Mouse (Mus musculus): ENCODE measurements around the gene Isoc2b. TPM values are rescaled to one million over a fixed set of nuclear protein-coding genes. Genes with fewer than 3 reads are reported as not detected.
"Not testable (repeated sequence)": the region's sequence is repeated elsewhere in the genome, so short reads cannot be mapped to it uniquely, and the experiment has no call there.

Gene Isoc2b
- polyA plus RNA-seq, 1 experiment from 2014 or later = 2.6 TPM

- H3K4me3 ChIP-seq = peak within 1 kb of the TSS; percentile 63
- H3K36me3 ChIP-seq (replicated peaks) = no peaks in the 10 kb centered on the region
- no peak within 1 kb of the TSS; the same call in 1 of the 2 replicates for H3K27ac ChIP-seq (replicated peaks)
- peaks cover 83% of the 10 kb centered on the region for H3K27me3 ChIP-seq (replicated peaks; ENCODE audit: low read depth, poor library complexity, severe bottlenecking)
- H3K4me1 ChIP-seq = peaks cover 29% of the 10 kb centered on the region
- WGBS = 1% methylated on average over 41 of the region's 41 CpGs
- no peak for DNase-seq (ENCODE audit: low spot score)
- H3K9me3 ChIP-seq = no peaks in the 10 kb centered on the region
Observed at GRCm38 (mm10) chr7:4844245-4844916, 25.7 kb downstream of the Isoc2b start, which contains the start of gene Shisa7. Shisa7 (minus strand) TSS chr7:4844696.

GRCm38 (mm10) chr7:4843604-4844244 is 26.3 kb downstream of the Isoc2b start:
- Histone ChIP-seq H3K36me3 (replicated peaks) (no peaks in the 10 kb centered on the region), H3K4me3 (peak overlapping the region; percentile 63), H3K9me3 (no peaks in the 10 kb centered on the region), H3K27ac (replicated peaks) (no peak overlapping the region), H3K4me1 (peaks cover 29% of the 10 kb centered on the region), H3K27me3 (replicated peaks; ENCODE audit: low read depth, poor library complexity, severe bottlenecking) (peaks cover 90% of the 10 kb centered on the region)
- WGBS = under 1% methylated on average over 34 of the region's 34 CpGs
- DNase-seq (ENCODE audit: low spot score) = peak; percentile 74

GRCm38 (mm10) chr7:4842634-4843131 is 27.4 kb downstream of the Isoc2b start:
- 1% methylated on average over 16 of the region's 16 CpGs for WGBS
- H3K27ac ChIP-seq (replicated peaks) = no peak overlapping the region
- peak; percentile 70 for DNase-seq (ENCODE audit: low spot score)
- no peaks in the 10 kb centered on the region for H3K9me3 ChIP-seq
- H3K36me3 ChIP-seq (replicated peaks) = no peaks in the 10 kb centered on the region
- peaks cover 97% of the 10 kb centered on the region for H3K27me3 ChIP-seq (replicated peaks; ENCODE audit: low read depth, poor library complexity, severe bottlenecking)
- H3K4me1 ChIP-seq = peaks cover 29% of the 10 kb centered on the region
- H3K4me3 ChIP-seq = peak overlapping the region; percentile 63

GRCm38 (mm10) chr7:4842077-4842476 is 28.0 kb downstream of the Isoc2b start:
- WGBS = 61% methylated on average over 5 of the region's 5 CpGs
- Histone ChIP-seq H3K4me3 (0 out of 2 replicates have a peak overlapping the region, but pooled peaks have one; percentile 63), H3K36me3 (replicated peaks) (no peaks in the 10 kb centered on the region), H3K27ac (replicated peaks) (no peak overlapping the region), H3K9me3 (no peaks in the 10 kb centered on the region), H3K4me1 (peaks cover 29% of the 10 kb centered on the region), H3K27me3 (replicated peaks; ENCODE audit: low read depth, poor library complexity, severe bottlenecking) (peaks cover 100% of the 10 kb centered on the region)
- DNase-seq (ENCODE audit: low spot score) = no peak

GRCm38 (mm10) chr7:4837639-4838038 is 32.4 kb downstream of the Isoc2b start:
- Histone ChIP-seq H3K4me3 (no peak overlapping the region), H3K36me3 (replicated peaks) (no peaks in the 10 kb centered on the region), H3K4me1 (peaks cover 17% of the 10 kb centered on the region), H3K27ac (replicated peaks) (no peak overlapping the region), H3K27me3 (replicated peaks; ENCODE audit: low read depth, poor library complexity, severe bottlenecking) (peaks cover 94% of the 10 kb centered on the region), H3K9me3 (no peaks in the 10 kb centered on the region)
- WGBS = 41% methylated on average over 1 of the region's 1 CpGs
- DNase-seq (ENCODE audit: low spot score) = no peak

DNA sequence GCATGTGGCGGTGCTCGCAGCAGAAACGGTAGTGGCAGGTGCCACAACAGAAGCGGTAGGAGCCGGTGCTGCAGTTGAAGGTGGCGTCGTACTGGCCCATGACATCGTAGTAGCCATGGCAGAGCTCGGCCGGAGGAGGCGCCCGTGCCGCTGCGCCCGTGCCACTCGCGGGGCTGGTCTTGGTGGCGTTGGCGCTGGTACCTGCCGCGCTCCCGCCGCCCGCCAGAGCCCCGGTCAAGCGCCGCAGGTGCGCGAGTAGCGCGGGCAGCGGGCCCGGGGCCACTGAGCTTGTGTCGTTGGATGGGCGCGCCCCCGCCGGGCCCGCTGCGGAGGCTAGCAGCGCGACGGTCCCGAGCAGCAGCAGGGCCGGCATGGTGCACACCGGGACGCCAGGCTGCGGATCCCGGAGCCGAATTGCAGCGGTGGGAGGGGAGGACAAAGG is 33.7 kb downstream of the Isoc2b start:
- Histone ChIP-seq H3K36me3 (replicated peaks) (no peaks in the 10 kb centered on the region), H3K4me1 (peaks cover 10% of the 10 kb centered on the region), H3K27me3 (replicated peaks; ENCODE audit: low read depth, poor library complexity, severe bottlenecking) (peaks cover 90% of the 10 kb centered on the region), H3K27ac (replicated peaks) (peak overlapping the region; percentile 66; the same call in 1 of the 2 replicates), H3K9me3 (no peaks in the 10 kb centered on the region; the same call in 1 of the 2 replicates), H3K4me3 (peak overlapping the region; percentile 64)
- peak; percentile 76 for DNase-seq (ENCODE audit: low spot score)
- under 1% methylated on average over 51 of the region's 51 CpGs for WGBS

- H3K4me3 ChIP-seq = peak overlapping the region; percentile 64
- no peaks in the 10 kb centered on the region; the same call in 1 of the 2 replicates for H3K9me3 ChIP-seq
- peaks cover 10% of the 10 kb centered on the region for H3K4me1 ChIP-seq
- DNase-seq (ENCODE audit: low spot score) = no peak
- H3K27ac ChIP-seq (replicated peaks) = peak overlapping the region; percentile 66; the same call in 1 of the 2 replicates
- peaks cover 90% of the 10 kb centered on the region for H3K27me3 ChIP-seq (replicated peaks; ENCODE audit: low read depth, poor library complexity, severe bottlenecking)
- H3K36me3 ChIP-seq (replicated peaks) = no peaks in the 10 kb centered on the region
- 6% methylated on average over 34 of the region's 34 CpGs for WGBS
Observed at GRCm38 (mm10) chr7:4835631-4836327, 34.3 kb downstream of the Isoc2b start.

- H3K36me3 ChIP-seq (replicated peaks) = no peaks in the 10 kb centered on the region
- H3K4me1 ChIP-seq = no peaks in the 10 kb centered on the region
- H3K27ac ChIP-seq (replicated peaks) = no peak overlapping the region
- DNase-seq (ENCODE audit: low spot score) = peak; percentile 68
- 8% methylated on average over 12 of the region's 12 CpGs for WGBS
- H3K9me3 ChIP-seq = no peaks in the 10 kb centered on the region; the same call in none of the 2 replicates
- no peak overlapping the region for H3K4me3 ChIP-seq
- peaks cover 50% of the 10 kb centered on the region for H3K27me3 ChIP-seq (replicated peaks; ENCODE audit: low read depth, poor library complexity, severe bottlenecking)
Observed at GRCm38 (mm10) chr7:4830476-4830875, 39.6 kb downstream of the Isoc2b start.

- peaks cover 15% of the 10 kb centered on the region for H3K4me1 ChIP-seq
- no peak overlapping the region for H3K27ac ChIP-seq (replicated peaks)
- WGBS = 51% methylated on average over 4 of the region's 4 CpGs
- no peak overlapping the region for H3K4me3 ChIP-seq
- H3K27me3 ChIP-seq (replicated peaks; ENCODE audit: low read depth, poor library complexity, severe bottlenecking) = peaks cover 9% of the 10 kb centered on the region
- no peak for DNase-seq (ENCODE audit: low spot score)
- no peaks in the 10 kb centered on the region; the same call in 1 of the 2 replicates for H3K9me3 ChIP-seq
- H3K36me3 ChIP-seq (replicated peaks) = no peaks in the 10 kb centered on the region
Observed at GRCm38 (mm10) chr7:4825365-4825764, 44.7 kb downstream of the Isoc2b start.

DNA sequence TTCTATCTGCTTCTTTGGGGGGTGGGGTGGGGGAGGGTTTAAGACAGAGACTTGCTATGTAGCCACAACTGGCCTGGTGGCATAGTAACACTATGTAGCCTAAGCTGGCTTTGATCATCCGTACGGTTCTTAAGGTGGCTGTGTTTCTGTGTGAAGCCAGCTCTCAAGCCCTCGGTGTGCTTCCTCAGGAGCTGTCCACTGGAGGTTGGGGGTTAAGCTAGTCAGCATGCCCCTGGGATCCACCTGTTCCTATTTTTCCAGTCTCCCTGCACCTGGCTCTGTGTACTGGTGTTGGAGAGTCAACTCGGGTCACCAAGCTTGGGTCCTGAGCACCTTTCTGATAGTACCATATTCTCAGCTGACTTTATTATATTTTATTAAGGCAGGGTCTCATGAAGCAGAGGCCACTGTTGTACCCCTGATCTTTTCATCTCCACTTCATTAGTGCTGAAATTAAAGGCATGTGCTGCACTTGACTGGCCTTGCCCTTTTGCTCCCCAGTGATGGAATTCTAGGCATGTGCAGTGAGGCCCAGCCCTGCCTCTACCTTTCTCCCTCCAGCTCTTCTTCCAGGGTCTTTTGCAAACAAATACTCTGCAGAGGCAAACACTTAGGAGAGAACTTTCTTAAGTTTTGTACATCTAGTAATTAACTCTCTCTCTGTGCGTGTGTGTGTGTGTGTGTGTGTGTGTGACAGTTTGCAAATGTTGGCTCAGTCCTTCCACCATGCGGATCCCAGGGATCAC is 47.7 kb downstream of the Isoc2b start:
- DNase-seq (ENCODE audit: low spot score) = peak; percentile 18
- Histone ChIP-seq H3K4me1 (peaks cover 15% of the 10 kb centered on the region), H3K36me3 (replicated peaks) (no peaks in the 10 kb centered on the region), H3K27me3 (replicated peaks; ENCODE audit: low read depth, poor library complexity, severe bottlenecking) (no peaks in the 10 kb centered on the region), H3K27ac (replicated peaks) (0 out of 2 replicates have a peak overlapping the region, but pooled peaks have one; percentile 35), H3K4me3 (no peak overlapping the region), H3K9me3 (no peaks in the 10 kb centered on the region)
- 62% methylated on average over 6 of the region's 6 CpGs for WGBS

DNA sequence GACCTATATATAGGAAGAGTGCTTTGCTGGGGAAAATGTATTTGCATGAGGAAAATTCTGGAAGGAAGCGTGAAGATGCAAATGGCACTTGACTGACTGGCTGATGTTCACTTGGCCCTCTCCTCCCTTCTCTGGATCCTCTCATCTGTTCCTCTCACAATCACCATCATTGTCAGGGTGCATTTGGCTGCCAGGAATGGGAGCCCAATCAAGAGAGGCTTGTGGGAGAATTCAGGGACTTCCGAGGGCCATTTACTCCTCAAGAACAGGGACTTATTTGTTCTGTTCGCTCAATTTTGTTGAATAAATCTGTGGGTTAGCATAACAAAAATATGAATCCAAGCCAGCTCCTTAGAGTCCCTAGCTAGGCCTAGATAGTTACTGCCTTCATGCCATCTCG is 48.4 kb downstream of the Isoc2b start:
- DNase-seq (ENCODE audit: low spot score) = no peak
- H3K27me3 ChIP-seq (replicated peaks; ENCODE audit: low read depth, poor library complexity, severe bottlenecking) = no peaks in the 10 kb centered on the region
- H3K9me3 ChIP-seq = no peaks in the 10 kb centered on the region
- WGBS = 82% methylated on average over 4 of the region's 4 CpGs
- no peaks in the 10 kb centered on the region for H3K36me3 ChIP-seq (replicated peaks)
- H3K4me1 ChIP-seq = peaks cover 15% of the 10 kb centered on the region
- no peak overlapping the region for H3K4me3 ChIP-seq
- H3K27ac ChIP-seq (replicated peaks) = no peak overlapping the region

- not testable (repeated sequence) for H3K36me3 ChIP-seq (replicated peaks); H3K9me3 ChIP-seq; H3K27me3 ChIP-seq (replicated peaks; ENCODE audit: low read depth, poor library complexity, severe bottlenecking); DNase-seq (ENCODE audit: low spot score); H3K27ac ChIP-seq (replicated peaks); H3K4me3 ChIP-seq
- peaks cover 15% of the 10 kb centered on the region for H3K4me1 ChIP-seq
- WGBS = 90% methylated on average over 7 of the region's 7 CpGs
Observed at GRCm38 (mm10) chr7:4820925-4821324, 49.1 kb downstream of the Isoc2b start.

All from embryonic facial prominence, embryonic 10.5 days (tissue).